Mouse (Mus musculus): ENCODE data around the gene Esyt1. TPM values are rescaled to one million over a fixed set of nuclear protein-coding genes. Genes with fewer than 3 reads are reported as not detected.
"Not testable (repeated sequence)": the region's sequence is repeated elsewhere in the genome, so short reads cannot be mapped to it uniquely, and the experiment has no call there.

Gene Esyt1
- polyA plus RNA-seq, 1 experiment from 2014 or later = 13.6 TPM

GRCm38 (mm10) chr10:128497134-128497737 lies 28.4 kb downstream of the Esyt1 start:
- peaks cover 54% of the 10 kb centered on the region for H3K4me1 ChIP-seq
- WGBS = 40% methylated on average over 6 of the region's 6 CpGs
- no peak overlapping the region for H3K27ac ChIP-seq (replicated peaks)
- peaks cover 14% of the 10 kb centered on the region for H3K27me3 ChIP-seq (replicated peaks; ENCODE audit: low read depth, poor library complexity, severe bottlenecking)
- peaks cover 3% of the 10 kb centered on the region for H3K36me3 ChIP-seq (replicated peaks)
- H3K4me3 ChIP-seq = peak overlapping the region; percentile 69; the same call in 1 of the 2 replicates
- no peak for DNase-seq (ENCODE audit: low spot score)
- no peaks in the 10 kb centered on the region for H3K9me3 ChIP-seq

DNA sequence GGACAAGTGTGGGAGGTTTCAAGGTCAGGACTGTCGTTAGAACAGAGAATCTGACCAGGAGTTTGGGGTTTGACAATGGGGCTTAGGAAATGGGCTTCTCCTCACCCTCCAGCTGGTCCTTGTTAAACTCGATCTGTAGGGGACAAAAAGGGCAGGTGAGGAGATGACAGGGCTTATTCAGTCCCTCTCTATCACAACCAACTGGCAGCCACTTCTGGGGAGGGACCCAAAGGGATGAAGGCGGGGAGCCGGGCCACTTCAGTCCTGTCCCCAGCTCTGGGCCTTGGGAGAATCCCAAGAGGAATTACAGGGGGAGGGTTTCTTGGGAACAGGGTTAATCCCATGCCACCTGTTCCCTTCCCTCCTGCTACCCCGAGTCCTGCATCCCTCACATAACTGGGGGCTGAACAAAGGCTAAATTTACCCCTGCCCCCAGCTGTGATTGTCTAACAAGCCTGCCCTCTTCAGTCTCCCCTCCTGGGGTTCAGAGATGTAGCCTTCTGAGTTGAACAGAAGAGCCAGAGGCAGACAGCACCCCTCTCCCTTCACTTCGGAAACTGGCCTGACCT lies 29.1 kb downstream of the Esyt1 start:
- Histone ChIP-seq H3K4me3 (peak overlapping the region; percentile 32; the same call in 1 of the 2 replicates), H3K36me3 (replicated peaks) (peaks cover 10% of the 10 kb centered on the region), H3K9me3 (no peaks in the 10 kb centered on the region), H3K27ac (replicated peaks) (no peak overlapping the region), H3K4me1 (peaks cover 61% of the 10 kb centered on the region), H3K27me3 (replicated peaks; ENCODE audit: low read depth, poor library complexity, severe bottlenecking) (peaks cover 14% of the 10 kb centered on the region)
- DNase-seq (ENCODE audit: low spot score) = no peak
- WGBS = 33% methylated on average over 6 of the region's 6 CpGs

GRCm38 (mm10) chr10:128495903-128496302 lies 29.8 kb downstream of the Esyt1 start:
- Histone ChIP-seq H3K36me3 (replicated peaks) (peaks cover 16% of the 10 kb centered on the region), H3K9me3 (no peaks in the 10 kb centered on the region), H3K27me3 (replicated peaks; ENCODE audit: low read depth, poor library complexity, severe bottlenecking) (peaks cover 14% of the 10 kb centered on the region), H3K4me3 (0 out of 2 replicates have a peak overlapping the region, but pooled peaks have one; percentile 32), H3K4me1 (peaks cover 68% of the 10 kb centered on the region), H3K27ac (replicated peaks) (no peak overlapping the region)
- 80% methylated on average over 4 of the region's 4 CpGs for WGBS
- DNase-seq (ENCODE audit: low spot score) = no peak

- DNase-seq (ENCODE audit: low spot score) = no peak
- peak overlapping the region; percentile 88 for H3K4me3 ChIP-seq
- H3K27me3 ChIP-seq (replicated peaks; ENCODE audit: low read depth, poor library complexity, severe bottlenecking) = peaks cover 14% of the 10 kb centered on the region
- peaks cover 68% of the 10 kb centered on the region for H3K4me1 ChIP-seq
- 79% methylated on average over 2 of the region's 2 CpGs for WGBS
- no peaks in the 10 kb centered on the region for H3K9me3 ChIP-seq
- 0 out of 2 replicates have a peak overlapping the region, but pooled peaks have one; percentile 93 for H3K27ac ChIP-seq (replicated peaks)
- peaks cover 23% of the 10 kb centered on the region for H3K36me3 ChIP-seq (replicated peaks)
Measured at GRCm38 (mm10) chr10:128495270-128495669, 30.4 kb downstream of the Esyt1 start.

DNA sequence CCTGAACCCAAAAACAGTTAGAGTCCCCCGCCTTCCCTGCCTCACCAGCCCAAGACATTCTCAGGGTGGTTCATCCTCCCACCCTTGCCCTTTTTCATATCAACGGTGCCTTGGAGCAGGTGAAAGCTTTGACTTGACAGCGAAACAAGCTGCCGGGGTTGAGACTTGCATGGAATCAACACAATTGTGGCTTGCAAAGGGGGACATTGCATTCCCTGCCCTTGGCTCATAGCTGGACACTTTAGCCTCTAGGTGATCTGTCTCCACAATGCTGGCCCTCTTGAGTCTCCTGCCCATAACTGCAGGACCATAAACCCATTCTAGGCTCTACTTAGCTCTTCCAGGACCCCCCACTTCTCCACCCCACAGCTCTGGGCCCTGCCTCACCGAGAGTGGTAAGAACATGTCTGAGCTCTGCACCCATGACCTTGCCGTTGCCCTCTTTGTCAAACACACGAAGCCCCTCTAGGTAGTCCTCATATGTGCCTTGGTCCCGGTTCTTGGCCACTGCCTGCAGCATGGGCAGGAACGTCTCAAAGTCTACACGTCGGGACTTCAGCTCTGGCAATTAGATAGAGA lies 30.9 kb downstream of the Esyt1 start:
- 59% methylated on average over 11 of the region's 11 CpGs for WGBS
- Histone ChIP-seq H3K27me3 (replicated peaks; ENCODE audit: low read depth, poor library complexity, severe bottlenecking) (peaks cover 14% of the 10 kb centered on the region), H3K27ac (replicated peaks) (peak overlapping the region; percentile 93), H3K36me3 (replicated peaks) (peaks cover 28% of the 10 kb centered on the region), H3K4me1 (peaks cover 68% of the 10 kb centered on the region), H3K4me3 (peak overlapping the region; percentile 88), H3K9me3 (no peaks in the 10 kb centered on the region)
- no peak for DNase-seq (ENCODE audit: low spot score)

GRCm38 (mm10) chr10:128493695-128494666 lies 31.7 kb downstream of the Esyt1 start, which contains the start of gene Myl6:
Gene Myl6, minus strand, starts transcription at chr10:128494145.
- under 1% methylated on average over 45 of the region's 45 CpGs for WGBS
- Histone ChIP-seq H3K36me3 (replicated peaks) (peaks cover 36% of the 10 kb centered on the region), H3K4me3 (peak within 1 kb of the TSS; percentile 88), H3K27ac (replicated peaks) (peak within 1 kb of the TSS; percentile 93), H3K27me3 (replicated peaks; ENCODE audit: low read depth, poor library complexity, severe bottlenecking) (peaks cover 14% of the 10 kb centered on the region), H3K4me1 (peaks cover 61% of the 10 kb centered on the region), H3K9me3 (no peaks in the 10 kb centered on the region)
- peak; percentile 98 for DNase-seq (ENCODE audit: low spot score)

DNA sequence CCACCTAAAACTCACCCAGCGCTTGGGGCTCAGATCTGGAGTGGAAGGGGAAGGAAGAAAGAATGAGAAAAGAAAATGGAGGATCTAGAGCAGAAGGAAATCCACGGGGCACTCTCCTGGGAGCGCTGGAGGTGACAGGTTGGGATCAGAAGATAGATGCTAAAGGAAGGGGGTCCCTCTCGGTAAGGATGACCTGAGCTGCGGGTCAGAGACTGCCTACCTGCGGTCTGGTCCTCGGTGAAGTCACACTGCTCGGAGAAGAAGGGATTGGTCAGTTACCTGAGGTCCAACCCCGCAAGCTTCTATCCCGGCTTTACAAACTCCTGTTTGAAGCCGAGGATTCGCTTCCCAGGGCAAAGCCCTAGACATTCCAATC lies 32.4 kb downstream of the Esyt1 start:
- Histone ChIP-seq H3K4me3 (peak overlapping the region; percentile 88), H3K36me3 (replicated peaks) (peaks cover 42% of the 10 kb centered on the region), H3K27ac (replicated peaks) (peak overlapping the region; percentile 93), H3K4me1 (peaks cover 57% of the 10 kb centered on the region), H3K27me3 (replicated peaks; ENCODE audit: low read depth, poor library complexity, severe bottlenecking) (peaks cover 14% of the 10 kb centered on the region), H3K9me3 (no peaks in the 10 kb centered on the region)
- under 1% methylated on average over 12 of the region's 12 CpGs for WGBS
- DNase-seq (ENCODE audit: low spot score) = no peak

DNA sequence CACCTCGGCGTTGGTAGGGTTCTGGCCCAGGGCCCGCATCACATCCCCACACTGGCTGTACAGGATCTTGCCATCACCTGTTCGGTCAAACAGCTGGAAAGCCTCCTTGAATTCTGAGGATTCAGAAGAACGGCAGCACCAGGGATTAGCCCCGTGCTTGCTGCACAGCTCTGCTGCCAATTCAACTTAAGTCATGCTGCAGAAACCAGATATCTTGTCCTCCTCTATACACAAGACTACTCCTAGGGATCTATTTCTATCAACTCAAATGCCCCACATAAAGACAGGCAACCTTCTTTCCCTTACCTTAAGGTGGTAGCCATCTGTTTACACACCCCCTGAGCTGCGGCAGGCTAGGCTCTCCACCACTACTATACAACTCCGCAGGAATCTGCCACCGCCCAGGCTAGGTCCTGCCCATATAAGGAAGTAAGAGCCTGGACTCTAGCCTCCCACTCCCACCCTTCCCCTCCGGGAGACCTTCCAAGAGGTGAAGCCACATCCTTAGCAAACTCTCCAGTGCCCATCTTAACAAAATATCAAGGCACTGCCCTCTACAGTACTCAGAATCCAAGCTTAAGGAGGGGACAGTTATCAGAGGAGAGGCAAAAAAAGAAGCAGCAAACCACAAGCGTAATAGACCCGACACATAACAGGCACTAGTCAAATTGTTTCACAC lies 32.9 kb downstream of the Esyt1 start:
- Histone ChIP-seq H3K4me3 (peak overlapping the region; percentile 88), H3K9me3 (no peaks in the 10 kb centered on the region), H3K36me3 (replicated peaks) (peaks cover 48% of the 10 kb centered on the region), H3K4me1 (peaks cover 53% of the 10 kb centered on the region), H3K27me3 (replicated peaks; ENCODE audit: low read depth, poor library complexity, severe bottlenecking) (peaks cover 14% of the 10 kb centered on the region), H3K27ac (replicated peaks) (peak overlapping the region; percentile 93)
- WGBS = 35% methylated on average over 12 of the region's 12 CpGs
- peak; percentile 72 for DNase-seq (ENCODE audit: low spot score)

GRCm38 (mm10) chr10:128492051-128492450 lies 33.6 kb downstream of the Esyt1 start:
- Histone ChIP-seq H3K4me1 (peaks cover 46% of the 10 kb centered on the region), H3K27me3 (replicated peaks; ENCODE audit: low read depth, poor library complexity, severe bottlenecking) (peaks cover 10% of the 10 kb centered on the region), H3K36me3 (replicated peaks) (peaks cover 55% of the 10 kb centered on the region), H3K27ac (replicated peaks) (peak overlapping the region; percentile 93; the same call in 1 of the 2 replicates), H3K4me3 (peak overlapping the region; percentile 88)
- not testable (repeated sequence) for DNase-seq (ENCODE audit: low spot score); H3K9me3 ChIP-seq
- 76% methylated on average over 8 of the region's 8 CpGs for WGBS

- Histone ChIP-seq H3K4me3 (peak overlapping the region; percentile 88), H3K9me3 (no peaks in the 10 kb centered on the region), H3K27ac (replicated peaks) (0 out of 2 replicates have a peak overlapping the region, but pooled peaks have one; percentile 0), H3K27me3 (replicated peaks; ENCODE audit: low read depth, poor library complexity, severe bottlenecking) (peaks cover 5% of the 10 kb centered on the region), H3K36me3 (replicated peaks) (peaks cover 60% of the 10 kb centered on the region), H3K4me1 (peaks cover 40% of the 10 kb centered on the region)
- WGBS = 73% methylated on average over 6 of the region's 6 CpGs
- no peak for DNase-seq (ENCODE audit: low spot score)
Measured at GRCm38 (mm10) chr10:128491495-128491894, 34.2 kb downstream of the Esyt1 start.

- no peaks in the 10 kb centered on the region for H3K9me3 ChIP-seq
- H3K27ac ChIP-seq (replicated peaks) = no peak overlapping the region
- WGBS = 73% methylated on average over 5 of the region's 5 CpGs
- peaks cover 34% of the 10 kb centered on the region for H3K4me1 ChIP-seq
- peaks cover 66% of the 10 kb centered on the region for H3K36me3 ChIP-seq (replicated peaks)
- DNase-seq (ENCODE audit: low spot score) = no peak
- H3K4me3 ChIP-seq = peak overlapping the region; percentile 88
- no peaks in the 10 kb centered on the region for H3K27me3 ChIP-seq (replicated peaks; ENCODE audit: low read depth, poor library complexity, severe bottlenecking)
Measured at GRCm38 (mm10) chr10:128490912-128491311, 34.8 kb downstream of the Esyt1 start.
